Mouse (Mus musculus): Measurements from ENCODE around the gene Mfsd1. TPM values are rescaled to one million over a fixed set of nuclear protein-coding genes. Genes with fewer than 3 reads are reported as not detected.

Mfsd1 gene
- polyA plus RNA-seq, 1 experiment from 2014 or later, result 47.8 TPM

DNA sequence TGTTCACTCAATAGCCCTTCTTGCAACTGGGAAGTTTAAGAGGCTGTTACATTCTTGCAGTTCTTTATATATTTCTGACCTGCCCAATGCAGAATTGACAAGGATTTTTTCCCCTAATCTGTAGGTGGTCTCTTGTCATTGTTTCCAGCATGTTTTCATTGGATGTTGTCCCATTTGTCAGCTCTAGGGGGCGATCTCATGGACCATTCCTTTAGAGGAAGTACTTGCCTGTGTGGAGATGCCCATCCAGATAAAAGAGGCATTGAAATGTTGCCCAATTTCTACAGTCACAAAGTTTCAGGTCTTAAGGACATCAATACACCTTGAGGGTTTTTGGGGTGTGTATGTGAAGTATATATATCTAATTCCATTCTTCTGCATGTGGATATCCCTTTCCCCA, 9.0 kb upstream of the Mfsd1 start:
- Histone ChIP-seq H3K4me1 (no peaks in the 10 kb centered on the region), H3K36me3 (no peaks in the 10 kb centered on the region), H3K4me3 (no peak overlapping the region), H3K27me3 (ENCODE audit: insufficient read depth, poor library complexity, severe bottlenecking) (peaks cover 20% of the 10 kb centered on the region; the same call in 1 of the 2 replicates), H3K27ac (no peak overlapping the region), H3K9me3 (no peaks in the 10 kb centered on the region)
- WGBS, result 0% methylated on average over 1 of the region's 1 CpGs
- DNase-seq (ENCODE audit: low spot score), result no peak

DNA sequence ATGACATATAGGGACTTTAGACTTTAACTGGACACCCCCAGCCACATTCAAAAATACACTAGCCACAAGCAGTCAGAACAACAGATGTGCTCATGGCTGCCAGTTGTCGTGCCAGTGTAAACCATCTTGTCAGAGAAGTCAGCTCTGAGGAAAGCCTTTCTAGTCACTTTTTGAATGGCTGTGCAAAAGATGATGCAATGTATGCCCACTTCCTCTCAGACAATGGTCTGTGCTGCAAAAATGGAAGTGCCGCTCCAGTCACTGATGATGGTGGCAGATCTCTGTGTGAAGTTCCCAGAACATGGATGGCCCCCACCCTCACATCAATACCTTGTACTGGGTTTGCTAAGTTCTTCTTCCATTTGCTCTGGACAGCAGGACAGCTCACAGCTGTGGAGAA, 6.3 kb upstream of the Mfsd1 start:
- Histone ChIP-seq H3K4me1 (no peaks in the 10 kb centered on the region), H3K4me3 (no peak overlapping the region), H3K27me3 (ENCODE audit: insufficient read depth, poor library complexity, severe bottlenecking) (peaks cover 12% of the 10 kb centered on the region; the same call in 1 of the 2 replicates), H3K27ac (no peak overlapping the region), H3K36me3 (no peaks in the 10 kb centered on the region), H3K9me3 (no peaks in the 10 kb centered on the region)
- no peak for DNase-seq (ENCODE audit: low spot score)
- 86% methylated on average over 2 of the region's 2 CpGs for WGBS

- WGBS, result 85% methylated on average over 6 of the region's 6 CpGs
Measured at GRCm38 (mm10) chr3:67576724-67577123, 5.8 kb upstream of the Mfsd1 start.

GRCm38 (mm10) chr3:67583125-67583845, 744 bp downstream of the Mfsd1 start:
- peaks cover 14% of the 10 kb centered on the region for H3K36me3 ChIP-seq
- peak overlapping the region; percentile 85 for H3K27ac ChIP-seq
- H3K4me3 ChIP-seq, result peak overlapping the region; percentile 93
- no peaks in the 10 kb centered on the region; the same call in 1 of the 2 replicates for H3K27me3 ChIP-seq (ENCODE audit: insufficient read depth, poor library complexity, severe bottlenecking)
- no peak for DNase-seq (ENCODE audit: low spot score)
- no peaks in the 10 kb centered on the region for H3K9me3 ChIP-seq
- WGBS, result 14% methylated on average over 16 of the region's 16 CpGs
- peaks cover 6% of the 10 kb centered on the region; the same call in 1 of the 2 replicates for H3K4me1 ChIP-seq

More at GRCm38 (mm10) chr3:67576724-67577123, 5.8 kb upstream of the Mfsd1 start:
- Histone ChIP-seq H3K36me3 (no peaks in the 10 kb centered on the region), H3K27ac (no peak overlapping the region), H3K27me3 (ENCODE audit: insufficient read depth, poor library complexity, severe bottlenecking) (peaks cover 10% of the 10 kb centered on the region; the same call in 1 of the 2 replicates), H3K9me3 (no peaks in the 10 kb centered on the region), H3K4me1 (no peaks in the 10 kb centered on the region), H3K4me3 (no peak overlapping the region)
- DNase-seq (ENCODE audit: low spot score), result no peak

DNA sequence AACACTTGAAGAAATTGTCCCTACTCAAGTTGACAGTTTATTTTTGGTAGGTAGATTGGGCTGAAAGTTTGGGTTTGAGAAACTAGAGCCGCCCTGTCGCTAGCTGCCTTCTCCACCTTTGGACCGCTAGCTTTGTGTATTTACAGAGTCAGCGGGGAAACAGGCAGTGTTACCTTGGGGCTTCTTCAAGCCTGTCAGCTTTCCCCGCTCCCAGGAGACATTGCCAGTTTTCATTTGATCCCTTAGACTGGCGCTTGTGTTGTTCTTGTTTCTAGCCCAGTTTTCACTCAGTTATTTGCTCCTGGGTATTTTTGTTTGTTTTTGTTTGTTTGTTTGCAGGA, 1.3 kb downstream of the Mfsd1 start:
- 79% methylated on average over 6 of the region's 6 CpGs for whole genome bisulfite sequencing
- no peak for DNase-seq (ENCODE audit: low spot score)
- Histone ChIP-seq H3K4me3 (no peak overlapping the region; the same call in 1 of the 2 replicates), H3K9me3 (no peaks in the 10 kb centered on the region), H3K4me1 (peaks cover 6% of the 10 kb centered on the region; the same call in 1 of the 2 replicates), H3K36me3 (peaks cover 16% of the 10 kb centered on the region), H3K27ac (no peak overlapping the region), H3K27me3 (ENCODE audit: insufficient read depth, poor library complexity, severe bottlenecking) (no peaks in the 10 kb centered on the region; the same call in 1 of the 2 replicates)

DNA sequence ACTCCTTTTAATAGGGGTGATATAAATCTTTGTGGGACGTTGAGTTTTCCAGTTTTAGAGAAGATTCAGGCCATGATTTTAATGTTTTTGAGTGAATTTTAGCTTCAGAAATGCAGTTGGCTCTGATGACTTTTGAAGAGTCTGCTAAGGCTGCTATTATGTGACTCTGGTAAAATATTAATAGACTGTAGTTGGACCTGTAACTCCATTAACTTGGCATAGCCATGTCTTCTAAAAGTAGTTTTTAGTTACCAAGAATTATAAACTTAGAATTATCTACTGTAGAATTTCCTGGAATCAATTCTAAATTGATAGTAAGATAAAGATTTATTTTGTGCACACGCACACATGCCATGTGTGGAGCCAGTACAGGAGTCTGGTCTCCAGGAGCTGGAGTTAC, 4.0 kb downstream of the Mfsd1 start:
- no peak overlapping the region for H3K4me3 ChIP-seq
- peaks cover 43% of the 10 kb centered on the region for H3K36me3 ChIP-seq
- WGBS, result 91% methylated on average over 2 of the region's 2 CpGs
- DNase-seq (ENCODE audit: low spot score), result no peak
- no peak overlapping the region for H3K27ac ChIP-seq
- H3K4me1 ChIP-seq, result peaks cover 6% of the 10 kb centered on the region; the same call in 1 of the 2 replicates
- no peaks in the 10 kb centered on the region for H3K9me3 ChIP-seq
- no peaks in the 10 kb centered on the region for H3K27me3 ChIP-seq (ENCODE audit: insufficient read depth, poor library complexity, severe bottlenecking)

- peaks cover 6% of the 10 kb centered on the region; the same call in 1 of the 2 replicates for H3K4me1 ChIP-seq
- no peaks in the 10 kb centered on the region for H3K27me3 ChIP-seq (ENCODE audit: insufficient read depth, poor library complexity, severe bottlenecking)
- no peaks in the 10 kb centered on the region for H3K9me3 ChIP-seq
- DNase-seq (ENCODE audit: low spot score), result no peak
- H3K27ac ChIP-seq, result no peak overlapping the region
- H3K36me3 ChIP-seq, result peaks cover 52% of the 10 kb centered on the region
- no peak overlapping the region for H3K4me3 ChIP-seq
- WGBS, result 84% methylated on average over 9 of the region's 9 CpGs
Measured at GRCm38 (mm10) chr3:67587430-67587829, 4.9 kb downstream of the Mfsd1 start.

GRCm38 (mm10) chr3:67601616-67602138, 19.1 kb downstream of the Mfsd1 start:
- Histone ChIP-seq H3K36me3 (peaks cover 46% of the 10 kb centered on the region), H3K27me3 (ENCODE audit: insufficient read depth, poor library complexity, severe bottlenecking) (no peaks in the 10 kb centered on the region), H3K4me3 (no peak overlapping the region), H3K4me1 (no peaks in the 10 kb centered on the region), H3K27ac (no peak overlapping the region), H3K9me3 (no peaks in the 10 kb centered on the region)
- WGBS, result 88% methylated on average over 13 of the region's 13 CpGs
- DNase-seq (ENCODE audit: low spot score), result no peak

GRCm38 (mm10) chr3:67618222-67618621, 35.7 kb downstream of the Mfsd1 start:
- Histone ChIP-seq H3K9me3 (no peaks in the 10 kb centered on the region), H3K4me1 (no peaks in the 10 kb centered on the region), H3K36me3 (no peaks in the 10 kb centered on the region), H3K27ac (no peak overlapping the region), H3K4me3 (no peak overlapping the region), H3K27me3 (ENCODE audit: insufficient read depth, poor library complexity, severe bottlenecking) (no peaks in the 10 kb centered on the region)
- DNase-seq (ENCODE audit: low spot score), result no peak

DNA sequence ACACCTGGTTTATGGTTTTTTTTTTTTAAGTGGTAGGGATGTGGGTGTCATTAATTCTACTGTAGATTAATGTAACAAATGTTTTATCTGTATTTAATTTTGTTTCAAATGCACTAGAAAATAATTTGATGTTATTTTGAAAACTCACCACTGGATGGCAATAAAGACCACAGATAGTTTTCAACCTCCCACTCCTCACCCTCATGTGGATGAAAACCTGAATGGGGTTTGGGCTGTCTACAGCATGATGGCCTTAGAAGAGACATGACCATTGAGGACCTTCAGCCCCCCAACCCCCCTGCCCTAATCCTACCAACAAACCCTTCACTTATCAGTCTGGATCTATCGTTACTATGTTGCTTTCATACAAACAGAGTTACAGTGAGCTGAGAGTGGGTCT, 42.1 kb downstream of the Mfsd1 start:
- Histone ChIP-seq H3K36me3 (no peaks in the 10 kb centered on the region), H3K4me1 (no peaks in the 10 kb centered on the region), H3K9me3 (no peaks in the 10 kb centered on the region), H3K27ac (no peak overlapping the region), H3K4me3 (no peak overlapping the region), H3K27me3 (ENCODE audit: insufficient read depth, poor library complexity, severe bottlenecking) (no peaks in the 10 kb centered on the region)
- DNase-seq (ENCODE audit: low spot score), result no peak
- WGBS, result 85% methylated on average over 1 of the region's 1 CpGs

GRCm38 (mm10) chr3:67643135-67643534, 60.6 kb downstream of the Mfsd1 start:
- H3K27ac ChIP-seq, result no peak overlapping the region
- H3K4me3 ChIP-seq, result no peak overlapping the region
- no peaks in the 10 kb centered on the region for H3K4me1 ChIP-seq
- H3K36me3 ChIP-seq, result no peaks in the 10 kb centered on the region
- WGBS, result 82% methylated on average over 3 of the region's 3 CpGs
- no peak for DNase-seq (ENCODE audit: low spot score)
- no peaks in the 10 kb centered on the region for H3K27me3 ChIP-seq (ENCODE audit: insufficient read depth, poor library complexity, severe bottlenecking)
- H3K9me3 ChIP-seq, result no peaks in the 10 kb centered on the region

DNA sequence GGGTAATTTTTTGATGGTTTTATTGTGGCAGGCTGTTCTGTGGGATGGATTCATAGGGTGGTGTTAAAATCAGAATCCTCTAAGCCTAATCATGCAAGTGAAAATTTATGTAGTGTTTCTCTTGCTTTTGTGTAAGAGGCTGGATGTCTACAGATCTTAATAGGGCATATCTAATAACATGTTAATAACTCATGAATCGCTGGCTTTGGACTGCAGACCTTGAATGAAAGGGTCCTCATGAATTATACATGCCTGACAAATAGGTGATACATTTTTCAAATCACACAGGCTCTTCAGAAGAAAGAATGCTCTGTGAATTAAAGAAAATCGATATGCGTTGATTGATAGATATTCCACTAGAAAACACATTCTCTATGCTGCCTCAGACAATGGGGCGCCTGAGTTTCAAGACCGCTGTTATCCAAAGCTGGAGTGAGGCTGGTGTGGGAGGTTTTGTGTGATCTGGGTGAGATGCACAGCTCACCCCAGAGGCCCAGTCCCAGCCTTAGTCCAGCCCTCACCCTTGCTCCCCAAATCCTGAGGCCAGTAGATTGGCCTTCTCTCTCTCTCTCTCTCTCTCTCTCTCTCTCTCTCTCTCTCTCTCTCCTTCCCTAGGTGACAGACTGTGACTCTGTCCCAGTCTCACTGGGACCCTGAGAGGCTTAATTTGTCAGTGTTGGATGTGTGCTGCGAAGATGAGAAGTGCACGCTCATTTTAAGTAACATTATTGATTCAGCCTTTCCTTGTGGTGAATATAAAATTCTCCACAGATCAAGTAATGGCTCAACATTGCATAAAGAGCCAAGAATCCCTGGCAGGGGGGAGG, 63.3 kb downstream of the Mfsd1 start:
- Histone ChIP-seq H3K36me3 (no peaks in the 10 kb centered on the region), H3K9me3 (no peaks in the 10 kb centered on the region), H3K27ac (no peak overlapping the region), H3K27me3 (ENCODE audit: insufficient read depth, poor library complexity, severe bottlenecking) (no peaks in the 10 kb centered on the region), H3K4me1 (no peaks in the 10 kb centered on the region), H3K4me3 (no peak overlapping the region)
- 86% methylated on average over 7 of the region's 7 CpGs for WGBS
- DNase-seq (ENCODE audit: low spot score), result no peak
